ENCODE assay signal across 8 mouse cellular contexts in the genomic region with DNA sequence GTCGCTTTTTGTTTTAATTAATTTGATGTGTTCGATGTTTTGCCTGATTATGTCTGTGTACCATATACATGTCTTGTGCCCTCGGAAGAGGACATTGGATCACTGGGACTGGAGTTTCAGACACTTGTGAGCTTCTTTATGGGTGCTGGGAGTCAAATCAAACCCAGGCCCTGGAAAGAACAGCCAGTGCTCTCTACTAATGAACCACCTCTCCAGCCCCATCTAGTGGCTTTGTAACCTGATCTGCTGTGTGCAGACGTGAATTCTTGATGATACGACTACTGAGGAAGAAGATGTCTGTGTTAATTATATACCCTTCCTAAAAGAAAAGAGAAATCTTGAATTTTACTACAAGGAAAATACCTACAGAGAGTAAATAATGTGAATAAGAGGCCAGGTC. TPM values are rescaled to one million over a fixed set of nuclear protein-coding genes. Genes with fewer than 3 reads are reported as not detected.
DNase-seq lines count a peak whose midpoint lies in the region; ATAC-seq and TF ChIP-seq lines count a peak whose summit lies in the region.
"Had no signal": no experiment of that assay in that cellular context is flagged by ENCODE, and none has a peak within 500 bp of the region (broad histone marks: within the 10 kb centered on the region; RNA-seq: fewer than 3 reads in every experiment).

No protein-coding gene starts in this region.

- H3K27ac ChIP-seq in kidney, embryonic 16.5 days (ENCODE audit: low read length), result no peak overlapping the region
- no peak overlapping the region for H3K27ac ChIP-seq in ES-E14 (ENCODE audit: insufficient read depth, low read depth, low read length, poor library complexity, severe bottlenecking)
- H3K27ac ChIP-seq in lung, postnatal 0 days (ENCODE audit: low read length), result no peak overlapping the region
- H3K27ac ChIP-seq: neural tube, embryonic 12.5 days had no signal

- 0 out of 2 replicates have a peak, but pooled peaks cover 8% of the 10 kb centered on the region for H3K36me3 ChIP-seq in kidney, embryonic 16.5 days (ENCODE audit: insufficient read depth, low read length)
- peaks cover 5% of the 10 kb centered on the region; the same call in 1 of the 2 replicates for H3K36me3 ChIP-seq in ES-E14 (ENCODE audit: control insufficient read depth, insufficient read depth, low read length, poor library complexity, severe bottlenecking)
- peaks cover 4% of the 10 kb centered on the region; the same call in 1 of the 2 replicates for H3K36me3 ChIP-seq in lung, postnatal 0 days (ENCODE audit: insufficient read depth, low read length)

- H3K4me2 ChIP-seq in kidney, embryonic 16.5 days (replicated peaks; ENCODE audit: low read depth, low read length), result no peak overlapping the region
- H3K4me2 ChIP-seq in lung, postnatal 0 days (replicated peaks; ENCODE audit: low read depth, low read length), result no peak overlapping the region
- H3K4me2 ChIP-seq: neural tube, embryonic 12.5 days had no signal

- peak; percentile 18 for DNase-seq in kidney, adult 18-20 months
- peak; percentile 73 for DNase-seq in CD4-positive, CD25-positive, alpha-beta regulatory T cell, adult 2 months (ENCODE audit: low read depth, low spot score)
- peak; percentile 50 for DNase-seq in ES-E14 (ENCODE audit: low read depth, low spot score)
- DNase-seq in lung, postnatal 0 days (ENCODE audit: low spot score), result peak; percentile 47
- no peak for DNase-seq in adipocyte (ENCODE audit: low spot score)
- DNase-seq in left cerebral cortex, postnatal 36 days (ENCODE audit: low spot score in 2 of 2), result no peak

- TF ChIP-seq CTCF in lung, postnatal 0 days (IDR thresholded peaks at IDR 0.05), result peak; percentile 54

- no peak for ATAC-seq in kidney, embryonic 16.5 days (ENCODE audit: low FRiP score, low TSS enrichment)
- ATAC-seq in lung, postnatal 0 days, result no peak

- H3K9ac ChIP-seq in kidney, embryonic 16.5 days (replicated peaks; ENCODE audit: low read length), result no peak overlapping the region
- no peak overlapping the region for H3K9ac ChIP-seq in ES-E14 (ENCODE audit: insufficient read depth, low read depth, low read length, poor library complexity, severe bottlenecking)
- no peak overlapping the region for H3K9ac ChIP-seq in lung, postnatal 0 days (replicated peaks; ENCODE audit: low read depth)
- H3K9ac ChIP-seq: neural tube, embryonic 12.5 days had no signal

- intact Hi-C loops in left cerebral cortex, postnatal 36 days (cut with DNase I), result no loop called here

- no peaks in the 10 kb centered on the region for H3K4me1 ChIP-seq in kidney, embryonic 16.5 days (ENCODE audit: insufficient read depth, low read length)
- H3K4me1 ChIP-seq in ES-E14 (ENCODE audit: control insufficient read depth in 2 of 2, insufficient read depth in 2 of 2, low read length in 2 of 2, poor library complexity in 1 of 2), result 0 out of 4 replicates have a peak, but pooled peaks cover 0 to 2% of the 10 kb centered on the region in 2 experiments
- no peaks in the 10 kb centered on the region for H3K4me1 ChIP-seq in lung, postnatal 0 days (ENCODE audit: insufficient read depth, low read depth, low read length)
- H3K4me1 ChIP-seq: neural tube, embryonic 12.5 days had no signal

- 76% methylated on average over 5 of the region's 5 CpGs for WGBS in kidney, embryonic 16.5 days
- 75% methylated on average over 5 of the region's 5 CpGs for WGBS in lung, postnatal 0 days

- no peaks in the 10 kb centered on the region for H3K9me3 ChIP-seq in kidney, embryonic 16.5 days (ENCODE audit: low read length)
- no peaks in the 10 kb centered on the region for H3K9me3 ChIP-seq in ES-E14 (ENCODE audit: control insufficient read depth, insufficient read depth, low read depth, low read length)
- no peaks in the 10 kb centered on the region for H3K9me3 ChIP-seq in lung, postnatal 0 days (ENCODE audit: low read length)
- H3K9me3 ChIP-seq: neural tube, embryonic 12.5 days had no signal

- TF ChIP-seq EP300 in lung, postnatal 0 days (IDR thresholded peaks at IDR 0.05), result no peak

- no peaks in the 10 kb centered on the region for H3K27me3 ChIP-seq in kidney, embryonic 16.5 days (ENCODE audit: insufficient read depth, low read length)
- no peaks in the 10 kb centered on the region for H3K27me3 ChIP-seq in lung, postnatal 0 days (replicated peaks; ENCODE audit: insufficient read depth, low read length)
- H3K27me3 ChIP-seq: neural tube, embryonic 12.5 days had no signal

- no peak overlapping the region for H3K4me3 ChIP-seq in kidney, embryonic 16.5 days (ENCODE audit: low read length)
- H3K4me3 ChIP-seq in ES-E14 (ENCODE audit: insufficient read depth in 1 of 2, low read depth in 1 of 2, low read length in 2 of 2, poor library complexity in 1 of 2, severe bottlenecking in 1 of 2), result no peak overlapping the region
- no peak overlapping the region for H3K4me3 ChIP-seq in lung, postnatal 0 days (ENCODE audit: low read depth, low read length)
- H3K4me3 ChIP-seq: neural tube, embryonic 12.5 days had no signal

- in situ Hi-C loops in ES-E14 (cut with MboI; ENCODE audit: low sequenced_read_pairs in 2 of 2, unreplicated experiment in 2 of 2), result no loop called here

TF ChIP-seq in ES-E14, 5 proteins besides CTCF, POLR2A, EP300 and RAD21:
- TF ChIP-seq ZC3H11A (IDR thresholded peaks at IDR 0.05; ENCODE audit: borderline replicate concordance, low read depth, low read length) (no peak), MAFK (IDR thresholded peaks at IDR 0.05; ENCODE audit: insufficient read depth, low read depth, low read length) (0 out of 2 replicates have a peak, but pooled peaks have one; percentile 26)

RNA-seq across cellular contexts. Expression of gene Nfatc3, which starts 18.0 kb away (rescaled TPM):
- polyA plus RNA-seq in kidney, embryonic 16.5 days (2015; fragmentation: Nextera tagmentation; extraction: Ambion mirVana), result 5.7 and 6.7 TPM in 2 replicates
- total RNA-seq in ES-E14 (2012; rRNA removed), result 17.2 and 19.6 TPM in 2 replicates
- polyA plus RNA-seq in lung, postnatal 0 days (2015; fragmentation: Nextera tagmentation; extraction: Ambion mirVana), result 3.4 and 4.2 TPM in 2 replicates
- total RNA-seq in left cerebral cortex, postnatal 36 days (2021), result 10 to 100 TPM; 10.7 to 13.3 TPM

Comparison
In these comparisons a context has a peak if more than half of its experiments do, and no peak if none do; other contexts are left out.
1. DNase-seq: peak in kidney, adult 18-20 months (single experiment), CD4-positive, CD25-positive, alpha-beta regulatory T cell, adult 2 months (single experiment), ES-E14 (single experiment) and lung, postnatal 0 days (single experiment); none in adipocyte (single experiment) and left cerebral cortex, postnatal 36 days (0 of 2).